Mouse (Mus musculus) limb, embryonic 12.5 days (tissue): ENCODE results near the gene Mcidas. TPM values are rescaled to one million over a fixed set of nuclear protein-coding genes. Genes with fewer than 3 reads are reported as not detected.
A peak's percentile ranks its signal among the peaks of the same experiment; 100 is the strongest.

ENCODE experiments used
- ATAC-seq: fragments of 200-750 bp; cut with Nextera tagmentation; 2 replicates; pipeline ENCODE4 v1.8.0; 2017; ENCODE audit warnings: low read depth, moderate TSS enrichment; ENCODE audit not compliant: insufficient number of reproducible peaks, insufficient read depth, low FRiP score, low TSS enrichment
- H3K27ac ChIP-seq: fragments of 300-500 bp; sonication (generic); 2 replicates; pipeline ENCODE4 v1.5.1; 2016; ENCODE audit warnings: mild to moderate bottlenecking, moderate library complexity
- H3K27me3 ChIP-seq: fragments of 300-500 bp; sonication (generic); 2 replicates; pipeline ENCODE4 v1.6.1; 2016; ENCODE audit warnings: mild to moderate bottlenecking, moderate library complexity
- H3K36me3 ChIP-seq: fragments of 300-500 bp; sonication (generic); 2 replicates; pipeline ENCODE4 v1.6.1; 2016; ENCODE audit warnings: mild to moderate bottlenecking, moderate library complexity
- H3K4me1 ChIP-seq: fragments of 300-500 bp; sonication (generic); replicated peaks from 2 replicates; pipeline ENCODE4 v1.6.1; 2016
- H3K4me2 ChIP-seq: fragments of 300-500 bp; sonication (generic); 2 replicates; pipeline ENCODE4 v1.6.1; 2016; ENCODE audit warnings: mild to moderate bottlenecking, moderate library complexity
- H3K4me3 ChIP-seq: fragments of 300-500 bp; sonication (generic); replicated peaks from 2 replicates; pipeline ENCODE4 v1.5.1; 2016; ENCODE audit warnings: mild to moderate bottlenecking
- H3K9ac ChIP-seq: fragments of 300-500 bp; sonication (generic); replicated peaks from 2 replicates; pipeline ENCODE4 v1.6.1; 2016; ENCODE audit warnings: mild to moderate bottlenecking, moderate library complexity
- H3K9me3 ChIP-seq: fragments of 300-500 bp; sonication (generic); 2 replicates; pipeline ENCODE4 v1.6.1; 2016; ENCODE audit warnings: mild to moderate bottlenecking, moderate library complexity
- WGBS: fragments of 180-500 bp; shearing (Covaris S2); methylation state at CpG from one replicate; pipeline ENCODE4 v1.1.7; 2016; 5-methylcytosine and 5-hydroxymethylcytosine counted together
- polyA plus RNA-seq: library from polyadenylated mRNA; unstranded; fragments of >200 nt; fragmentation: Nextera tagmentation; extraction: Ambion mirVana; gene quantifications from 2 replicates; pipeline ENCODE4 v1.2.1, GENCODE M21; 2016

Gene Mcidas
- polyA plus RNA-seq, 1 experiment from 2014 or later = not detected

- Histone ChIP-seq H3K9ac (peak overlapping the region; percentile 53), H3K4me1 (peaks cover 49% of the 10 kb centered on the region), H3K4me2 (peak overlapping the region; percentile 95), H3K27ac (no peak overlapping the region), H3K9me3 (no peaks in the 10 kb centered on the region), H3K27me3 (peaks cover 81% of the 10 kb centered on the region), H3K4me3 (peak overlapping the region; percentile 56), H3K36me3 (no peaks in the 10 kb centered on the region)
- ATAC-seq = no peak
- WGBS = under 1% methylated on average over 39 of the region's 39 CpGs
These were observed 5.7 kb upstream of the Mcidas start for GRCm38 (mm10) chr13:112987991-112988390.

GRCm38 (mm10) chr13:112988866-112989265 is 4.8 kb upstream of the Mcidas start:
- Histone ChIP-seq H3K4me1 (peaks cover 56% of the 10 kb centered on the region), H3K27ac (no peak overlapping the region), H3K9ac (no peak overlapping the region), H3K36me3 (no peaks in the 10 kb centered on the region), H3K4me3 (peak overlapping the region; percentile 56), H3K4me2 (peak overlapping the region; percentile 95), H3K9me3 (no peaks in the 10 kb centered on the region), H3K27me3 (peaks cover 89% of the 10 kb centered on the region)
- no peak for ATAC-seq
- WGBS = under 1% methylated on average over 19 of the region's 19 CpGs

GRCm38 (mm10) chr13:112989541-112989940 is 4.1 kb upstream of the Mcidas start:
- ATAC-seq = no peak
- Histone ChIP-seq H3K36me3 (no peaks in the 10 kb centered on the region), H3K27me3 (peaks cover 91% of the 10 kb centered on the region), H3K9ac (no peak overlapping the region), H3K9me3 (no peaks in the 10 kb centered on the region), H3K4me1 (peaks cover 60% of the 10 kb centered on the region), H3K27ac (no peak overlapping the region), H3K4me3 (peak overlapping the region; percentile 21), H3K4me2 (peak overlapping the region; percentile 95)
- under 1% methylated on average over 23 of the region's 23 CpGs for WGBS

- WGBS = 7% methylated on average over 4 of the region's 4 CpGs
- Histone ChIP-seq H3K9ac (no peak overlapping the region), H3K27ac (no peak overlapping the region), H3K4me1 (peaks cover 60% of the 10 kb centered on the region), H3K4me2 (no peak overlapping the region), H3K27me3 (peaks cover 97% of the 10 kb centered on the region), H3K9me3 (no peaks in the 10 kb centered on the region), H3K4me3 (no peak overlapping the region), H3K36me3 (no peaks in the 10 kb centered on the region)
- no peak for ATAC-seq
These were observed 3.3 kb upstream of the Mcidas start for GRCm38 (mm10) chr13:112990346-112990745.

- peak; percentile 21; the same call in 1 of the 2 replicates for ATAC-seq
- Histone ChIP-seq H3K9ac (no peak overlapping the region), H3K27ac (no peak overlapping the region), H3K4me2 (peak overlapping the region; percentile 83), H3K27me3 (peaks cover 97% of the 10 kb centered on the region), H3K4me1 (peaks cover 34% of the 10 kb centered on the region), H3K4me3 (peak overlapping the region; percentile 43), H3K9me3 (no peaks in the 10 kb centered on the region), H3K36me3 (no peaks in the 10 kb centered on the region)
- under 1% methylated on average over 25 of the region's 25 CpGs for WGBS
These were observed 546 bp downstream of the Mcidas start for GRCm38 (mm10) chr13:112994191-112994590.

GRCm38 (mm10) chr13:112996407-112996806 is 2.8 kb downstream of the Mcidas start:
- no peak overlapping the region for H3K4me3 ChIP-seq
- ATAC-seq = no peak
- H3K36me3 ChIP-seq = no peaks in the 10 kb centered on the region
- no peak overlapping the region for H3K27ac ChIP-seq
- H3K4me1 ChIP-seq = peaks cover 19% of the 10 kb centered on the region
- H3K9me3 ChIP-seq = no peaks in the 10 kb centered on the region
- H3K9ac ChIP-seq = no peak overlapping the region
- WGBS = 59% methylated on average over 4 of the region's 4 CpGs
- H3K27me3 ChIP-seq = peaks cover 93% of the 10 kb centered on the region
- H3K4me2 ChIP-seq = no peak overlapping the region

- peaks cover 19% of the 10 kb centered on the region for H3K4me1 ChIP-seq
- no peaks in the 10 kb centered on the region for H3K36me3 ChIP-seq
- no peaks in the 10 kb centered on the region for H3K9me3 ChIP-seq
- H3K9ac ChIP-seq = no peak overlapping the region
- H3K4me3 ChIP-seq = no peak overlapping the region
- peaks cover 92% of the 10 kb centered on the region for H3K27me3 ChIP-seq
- WGBS = 69% methylated on average over 6 of the region's 6 CpGs
- no peak overlapping the region for H3K27ac ChIP-seq
- no peak overlapping the region for H3K4me2 ChIP-seq
- no peak for ATAC-seq
These were observed 3.7 kb downstream of the Mcidas start for GRCm38 (mm10) chr13:112997369-112997768.

- Histone ChIP-seq H3K4me2 (peak overlapping the region; percentile 86), H3K4me3 (peak overlapping the region; percentile 45), H3K27ac (no peak overlapping the region), H3K27me3 (peaks cover 80% of the 10 kb centered on the region), H3K9me3 (no peaks in the 10 kb centered on the region), H3K4me1 (peaks cover 14% of the 10 kb centered on the region), H3K9ac (peak overlapping the region; percentile 40), H3K36me3 (no peaks in the 10 kb centered on the region)
- under 1% methylated on average over 46 of the region's 46 CpGs for WGBS
- no peak for ATAC-seq
These were observed 5.0 kb downstream of the Mcidas start for GRCm38 (mm10) chr13:112998427-112999201.

- Histone ChIP-seq H3K4me1 (peaks cover 8% of the 10 kb centered on the region; the same call in 1 of the 2 replicates), H3K4me3 (no peak overlapping the region), H3K27me3 (peaks cover 66% of the 10 kb centered on the region), H3K9ac (no peak overlapping the region), H3K4me2 (no peak overlapping the region), H3K9me3 (no peaks in the 10 kb centered on the region), H3K36me3 (no peaks in the 10 kb centered on the region), H3K27ac (no peak overlapping the region)
- WGBS = 75% methylated on average over 3 of the region's 3 CpGs
- ATAC-seq = no peak
These were observed 6.4 kb downstream of the Mcidas start for GRCm38 (mm10) chr13:113000090-113000489.

GRCm38 (mm10) chr13:113000576-113001318 is 7.1 kb downstream of the Mcidas start:
- peaks cover 8% of the 10 kb centered on the region; the same call in 1 of the 2 replicates for H3K4me1 ChIP-seq
- no peak overlapping the region for H3K4me3 ChIP-seq
- H3K36me3 ChIP-seq = no peaks in the 10 kb centered on the region
- peaks cover 59% of the 10 kb centered on the region for H3K27me3 ChIP-seq
- H3K9me3 ChIP-seq = no peaks in the 10 kb centered on the region
- no peak for ATAC-seq
- no peak overlapping the region for H3K27ac ChIP-seq
- H3K4me2 ChIP-seq = no peak overlapping the region
- no peak overlapping the region for H3K9ac ChIP-seq
- WGBS = 61% methylated on average over 9 of the region's 9 CpGs

- no peak overlapping the region for H3K27ac ChIP-seq
- ATAC-seq = no peak
- H3K9me3 ChIP-seq = no peaks in the 10 kb centered on the region
- no peak overlapping the region for H3K4me2 ChIP-seq
- no peaks in the 10 kb centered on the region for H3K4me1 ChIP-seq
- H3K36me3 ChIP-seq = no peaks in the 10 kb centered on the region
- no peak overlapping the region for H3K4me3 ChIP-seq
- no peaks in the 10 kb centered on the region for H3K27me3 ChIP-seq
- no peak overlapping the region for H3K9ac ChIP-seq
- 77% methylated on average over 6 of the region's 6 CpGs for WGBS
These were observed 19.0 kb downstream of the Mcidas start for GRCm38 (mm10) chr13:113012683-113013082.
